Mouse (Mus musculus) intestine, postnatal 0 days (tissue): ENCODE data around the gene Fbxl21. TPM values are rescaled to one million over a fixed set of nuclear protein-coding genes. Genes with fewer than 3 reads are reported as not detected.

Experiments used
- ATAC-seq: fragments of 200-750 bp; cut with Nextera tagmentation; 2 replicates; pipeline ENCODE4 v1.8.0; 2017; ENCODE audit warnings: mild to moderate bottlenecking, moderate TSS enrichment, moderate library complexity
- H3K27ac ChIP-seq: fragments of 300-500 bp; sonication (generic); 2 replicates; pipeline ENCODE4 v1.5.1; 2014; ENCODE audit warnings: mild to moderate bottlenecking, low read depth, low read length, moderate library complexity
- H3K27me3 ChIP-seq: fragments of 300-500 bp; sonication (generic); replicated peaks from 2 replicates; pipeline ENCODE4 v1.6.1; 2014; ENCODE audit warnings: low read length, mixed read lengths; ENCODE audit not compliant: control insufficient read depth, insufficient read depth
- H3K36me3 ChIP-seq: fragments of 300-500 bp; sonication (generic); 2 replicates; pipeline ENCODE4 v1.6.1; 2014; ENCODE audit warnings: mild to moderate bottlenecking, moderate library complexity; ENCODE audit not compliant: control insufficient read depth, insufficient read depth
- H3K4me1 ChIP-seq: fragments of 300-500 bp; sonication (generic); replicated peaks from 2 replicates; pipeline ENCODE4 v1.6.1; 2014; ENCODE audit warnings: antibody characterized with exemption, low read length, mixed read lengths; ENCODE audit not compliant: control insufficient read depth, insufficient read depth
- H3K4me2 ChIP-seq: fragments of 300-500 bp; sonication (generic); replicated peaks from 2 replicates; pipeline ENCODE4 v1.6.1; 2014; ENCODE audit warnings: low read depth, mild to moderate bottlenecking, moderate library complexity
- H3K4me3 ChIP-seq: fragments of 300-500 bp; sonication (generic); 2 replicates; pipeline ENCODE4 v1.5.1; 2014; ENCODE audit warnings: low read depth, low read length
- H3K9ac ChIP-seq: fragments of 300-500 bp; sonication (generic); 2 replicates; pipeline ENCODE4 v1.6.1; 2014; ENCODE audit warnings: mild to moderate bottlenecking, low read depth, low read length
- H3K9me3 ChIP-seq: fragments of 300-500 bp; sonication (generic); 2 replicates; pipeline ENCODE4 v1.6.1; 2016; ENCODE audit warnings: mixed run types; ENCODE audit not compliant: control insufficient read depth
- CTCF ChIP-seq: sonication (generic); IDR thresholded peaks from 2 replicates; pipeline ENCODE4 v1.5.1; 2016; ENCODE audit warnings: low read depth, mild to moderate bottlenecking, control low read depth, antibody characterized with exemption, moderate library complexity
- WGBS: fragments of 180-500 bp; shearing (Covaris S2); extraction: QIAGEN DNeasy Blood & Tissue Kit; methylation state at CpG from one replicate; pipeline ENCODE4 v1.1.7; 2014; 5-methylcytosine and 5-hydroxymethylcytosine counted together
- polyA plus RNA-seq: library from polyadenylated mRNA; unstranded; fragments of >200 nt; fragmentation: Nextera tagmentation; extraction: Ambion mirVana; gene quantifications from 2 replicates; pipeline ENCODE4 v1.2.1, GENCODE M21; 2015

Gene Fbxl21
- polyA plus RNA-seq, 1 experiment from 2014 or later, result 3.7 TPM

- no peak overlapping the region for H3K4me3 ChIP-seq
- H3K9ac ChIP-seq, result no peak overlapping the region
- no peak overlapping the region for H3K27ac ChIP-seq
- H3K9me3 ChIP-seq, result no peaks in the 10 kb centered on the region
- 58% methylated on average over 2 of the region's 2 CpGs for WGBS
- H3K36me3 ChIP-seq, result no peaks in the 10 kb centered on the region
- TF ChIP-seq CTCF, result no peak
- no peaks in the 10 kb centered on the region for H3K27me3 ChIP-seq
- ATAC-seq, result no peak
- peaks cover 3% of the 10 kb centered on the region; the same call in 1 of the 2 replicates for H3K4me1 ChIP-seq
- H3K4me2 ChIP-seq, result no peak overlapping the region
Measured at GRCm38 (mm10) chr13:56553923-56554322, 31.7 kb downstream of the Fbxl21 start.

- no peak for ATAC-seq
- Histone ChIP-seq H3K4me1 (peaks cover 3% of the 10 kb centered on the region; the same call in 1 of the 2 replicates), H3K4me3 (no peak overlapping the region), H3K27ac (no peak overlapping the region), H3K4me2 (no peak overlapping the region), H3K27me3 (no peaks in the 10 kb centered on the region), H3K9me3 (no peaks in the 10 kb centered on the region), H3K9ac (no peak overlapping the region), H3K36me3 (no peaks in the 10 kb centered on the region)
- TF ChIP-seq CTCF, result peak; percentile 74
- WGBS, result 24% methylated on average over 2 of the region's 2 CpGs
Measured at GRCm38 (mm10) chr13:56554409-56554808, 32.1 kb downstream of the Fbxl21 start.

- Histone ChIP-seq H3K27me3 (no peaks in the 10 kb centered on the region), H3K27ac (no peak overlapping the region), H3K9me3 (no peaks in the 10 kb centered on the region), H3K9ac (no peak overlapping the region), H3K4me3 (no peak overlapping the region), H3K4me1 (no peaks in the 10 kb centered on the region; the same call in 1 of the 2 replicates), H3K4me2 (no peak overlapping the region), H3K36me3 (no peaks in the 10 kb centered on the region)
- TF ChIP-seq CTCF, result peak; percentile 75
- ATAC-seq, result no peak
- WGBS, result 0% methylated on average over 1 of the region's 1 CpGs
Measured at GRCm38 (mm10) chr13:56555957-56556356, 33.7 kb downstream of the Fbxl21 start.

GRCm38 (mm10) chr13:56556701-56557100 lies 34.4 kb downstream of the Fbxl21 start:
- no peak overlapping the region for H3K9ac ChIP-seq
- TF ChIP-seq CTCF, result no peak
- no peaks in the 10 kb centered on the region for H3K36me3 ChIP-seq
- H3K4me1 ChIP-seq, result peaks cover 4% of the 10 kb centered on the region; the same call in 1 of the 2 replicates
- no peak overlapping the region for H3K4me3 ChIP-seq
- H3K4me2 ChIP-seq, result no peak overlapping the region
- WGBS, result 70% methylated on average over 3 of the region's 3 CpGs
- no peak overlapping the region for H3K27ac ChIP-seq
- H3K27me3 ChIP-seq, result no peaks in the 10 kb centered on the region
- no peak for ATAC-seq
- H3K9me3 ChIP-seq, result no peaks in the 10 kb centered on the region

- Histone ChIP-seq H3K27ac (no peak overlapping the region), H3K27me3 (no peaks in the 10 kb centered on the region), H3K36me3 (no peaks in the 10 kb centered on the region), H3K9me3 (no peaks in the 10 kb centered on the region), H3K4me3 (no peak overlapping the region), H3K4me1 (0 out of 2 replicates have a peak, but pooled peaks cover 4% of the 10 kb centered on the region), H3K4me2 (no peak overlapping the region), H3K9ac (no peak overlapping the region)
- no peak for TF ChIP-seq CTCF
- peak; percentile 81 for ATAC-seq
- 29% methylated on average over 3 of the region's 3 CpGs for WGBS
Measured at GRCm38 (mm10) chr13:56558811-56559210, 36.5 kb downstream of the Fbxl21 start.

GRCm38 (mm10) chr13:56559841-56560370 lies 37.6 kb downstream of the Fbxl21 start:
- no peak overlapping the region for H3K27ac ChIP-seq
- no peak for ATAC-seq
- 80% methylated on average over 6 of the region's 6 CpGs for WGBS
- H3K4me2 ChIP-seq, result no peak overlapping the region
- no peak overlapping the region for H3K9ac ChIP-seq
- 0 out of 2 replicates have a peak, but pooled peaks cover 4% of the 10 kb centered on the region for H3K4me1 ChIP-seq
- H3K4me3 ChIP-seq, result no peak overlapping the region
- H3K27me3 ChIP-seq, result no peaks in the 10 kb centered on the region
- no peaks in the 10 kb centered on the region for H3K9me3 ChIP-seq
- no peaks in the 10 kb centered on the region for H3K36me3 ChIP-seq
- no peak for TF ChIP-seq CTCF
